Mouse (Mus musculus): ENCODE data around the gene Olfr311.

DNA sequence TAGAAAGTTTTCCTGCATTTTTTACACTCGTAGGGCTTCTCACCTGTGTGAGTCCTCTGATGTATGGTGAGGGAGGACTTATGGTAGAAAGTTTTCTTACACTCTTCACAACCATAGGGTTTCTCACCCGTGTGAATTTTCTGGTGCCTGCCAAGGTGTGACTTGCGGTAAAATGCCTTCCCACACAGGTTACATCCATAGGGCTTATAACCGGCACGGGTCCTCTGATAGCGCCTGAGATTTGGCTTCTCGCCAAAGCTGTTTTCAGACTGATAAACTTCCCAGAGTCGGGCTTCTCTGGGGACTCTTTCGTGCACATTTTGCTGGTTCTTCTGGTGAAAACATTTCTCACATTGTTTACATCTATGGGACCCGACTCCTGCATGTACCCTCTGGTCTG is 51.5 kb downstream of the Olfr311 start:
- no peak for TF ChIP-seq CEBPB (IDR thresholded peaks at IDR 0.05; ENCODE audit: low read depth)
- no peak for TF ChIP-seq CTCF (IDR thresholded peaks at IDR 0.05; ENCODE audit: control insufficient read depth, insufficient read depth, insufficient read length)
- no peak for TF ChIP-seq MAX (IDR thresholded peaks at IDR 0.05)
- TF ChIP-seq USF1 (IDR thresholded peaks at IDR 0.05; ENCODE audit: low read depth): no peak

Data from C2C12 (cell line).